Mouse (Mus musculus): ENCODE results near the gene Cdc45.

Cdc45 gene

DNA sequence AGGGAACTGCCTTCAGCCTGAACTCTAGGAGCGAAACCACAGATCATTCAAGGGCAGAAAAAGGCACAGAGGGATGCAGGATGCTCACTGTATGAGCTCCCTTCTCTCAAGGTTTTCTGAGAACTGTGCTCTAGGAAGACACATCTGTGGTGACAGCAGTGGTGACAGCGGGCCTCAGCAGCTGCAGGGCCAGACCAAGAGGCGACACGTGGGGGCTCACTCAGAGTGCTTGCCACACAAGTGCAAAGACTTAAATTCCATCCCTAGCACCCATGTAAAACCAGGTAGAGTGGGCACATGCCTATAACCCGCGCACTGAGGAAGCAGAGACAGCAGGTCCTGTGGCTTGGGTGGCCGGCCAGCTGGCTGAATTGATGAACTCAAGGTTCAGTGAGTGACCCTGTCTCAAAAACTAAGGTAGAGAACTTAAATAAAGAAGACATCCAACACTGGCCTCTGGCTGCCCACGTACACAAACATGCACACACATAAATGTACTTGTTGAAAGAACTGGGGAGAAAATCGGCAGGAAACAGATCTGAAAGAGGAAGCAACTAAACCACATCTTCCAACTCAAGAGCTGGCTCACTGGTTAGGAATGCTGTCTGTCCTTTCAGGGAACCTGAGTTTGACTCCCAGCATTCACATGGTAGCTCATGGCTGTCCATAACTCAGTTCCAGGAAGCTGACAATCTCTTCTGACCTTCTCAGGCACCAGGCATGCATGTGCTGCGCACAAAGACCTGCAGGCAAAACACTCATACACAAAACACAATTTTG is 23.0 kb downstream of the Cdc45 start:
- no peak for DNase-seq

GRCm38 (mm10) chr16:18786652-18787051 is 25.1 kb downstream of the Cdc45 start:
- no peak for DNase-seq

DNA sequence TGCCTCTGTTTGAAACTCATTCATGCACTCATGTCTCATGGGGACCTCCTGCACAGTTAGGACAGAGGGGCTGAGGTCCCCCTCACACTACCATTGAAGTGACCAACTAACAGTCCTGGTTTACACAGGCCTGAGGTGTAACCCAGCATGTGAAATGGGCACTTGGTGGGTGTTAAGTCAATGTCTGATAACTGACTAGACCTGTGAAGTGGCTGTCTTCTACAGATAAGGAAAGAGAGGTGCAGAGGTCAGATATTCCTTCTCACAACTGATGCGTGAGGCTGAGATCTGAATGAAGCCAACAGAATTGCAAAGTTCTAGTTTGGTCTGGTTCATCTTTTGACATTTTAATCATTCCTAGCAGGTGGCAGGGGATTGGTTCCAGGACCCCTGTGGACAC is 26.3 kb downstream of the Cdc45 start:
- no peak for DNase-seq

DNA sequence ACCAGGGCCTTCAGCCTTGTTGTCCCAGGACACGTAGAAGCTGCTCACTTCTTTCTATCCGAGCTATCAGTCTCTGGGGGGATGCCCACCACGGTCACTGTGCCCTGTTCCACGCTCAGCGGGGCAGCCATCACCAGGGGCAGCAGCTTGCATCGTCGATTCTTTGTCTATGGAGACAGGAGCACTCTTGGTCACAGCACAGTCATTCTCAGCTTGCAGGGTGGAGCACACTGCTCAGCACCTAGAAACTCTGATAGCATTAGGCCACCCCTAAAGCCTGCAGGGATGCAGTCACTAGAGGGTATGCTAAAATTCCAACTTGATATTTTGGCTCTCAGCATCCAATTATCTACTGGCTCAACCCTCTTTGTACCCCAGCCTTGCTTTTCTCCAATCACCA is 26.8 kb downstream of the Cdc45 start:
- DNase-seq = no peak

DNA sequence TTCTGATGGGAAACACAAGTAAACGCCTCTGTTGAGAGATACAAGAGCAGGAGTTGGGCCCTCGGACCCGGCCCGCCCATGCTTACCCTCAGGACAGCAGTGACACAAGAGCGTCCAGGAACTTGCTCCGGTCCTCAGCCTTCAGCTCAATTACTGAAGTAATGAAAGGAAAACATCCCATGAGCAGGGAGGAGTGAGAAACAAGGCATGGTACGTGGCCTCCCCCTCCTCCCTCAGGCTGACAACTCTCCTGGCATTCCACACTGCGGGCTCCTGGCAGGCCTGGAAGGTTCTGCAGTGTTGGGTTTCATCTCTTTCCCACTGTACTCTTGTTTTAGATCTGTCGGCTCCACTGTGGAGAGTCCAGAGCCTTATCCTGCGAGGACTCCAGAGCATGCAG is 30.0 kb downstream of the Cdc45 start:
- no peak for DNase-seq

DNA sequence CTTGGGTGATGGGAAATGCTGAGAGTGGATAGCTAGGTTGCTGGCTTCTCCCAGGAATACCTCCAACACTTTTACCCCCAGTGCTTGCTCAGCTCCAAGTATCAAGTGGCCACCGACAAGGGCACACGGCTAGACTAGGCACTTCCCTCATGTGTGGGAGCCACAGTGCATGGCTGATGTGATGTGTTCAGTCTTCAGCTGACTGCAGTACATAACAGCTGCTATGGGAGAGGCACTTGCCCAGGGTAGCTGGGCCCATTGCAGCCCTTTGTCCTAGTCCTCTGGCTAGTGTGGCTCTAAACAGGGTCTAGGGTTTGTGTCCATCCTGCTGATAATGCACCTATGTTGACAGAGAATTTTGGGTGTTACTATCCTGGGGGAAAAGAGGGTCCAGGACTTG is 33.3 kb downstream of the Cdc45 start:
- DNase-seq = no peak

GRCm38 (mm10) chr16:18777101-18778080 is 34.4 kb downstream of the Cdc45 start:
- DNase-seq = no peak

DNA sequence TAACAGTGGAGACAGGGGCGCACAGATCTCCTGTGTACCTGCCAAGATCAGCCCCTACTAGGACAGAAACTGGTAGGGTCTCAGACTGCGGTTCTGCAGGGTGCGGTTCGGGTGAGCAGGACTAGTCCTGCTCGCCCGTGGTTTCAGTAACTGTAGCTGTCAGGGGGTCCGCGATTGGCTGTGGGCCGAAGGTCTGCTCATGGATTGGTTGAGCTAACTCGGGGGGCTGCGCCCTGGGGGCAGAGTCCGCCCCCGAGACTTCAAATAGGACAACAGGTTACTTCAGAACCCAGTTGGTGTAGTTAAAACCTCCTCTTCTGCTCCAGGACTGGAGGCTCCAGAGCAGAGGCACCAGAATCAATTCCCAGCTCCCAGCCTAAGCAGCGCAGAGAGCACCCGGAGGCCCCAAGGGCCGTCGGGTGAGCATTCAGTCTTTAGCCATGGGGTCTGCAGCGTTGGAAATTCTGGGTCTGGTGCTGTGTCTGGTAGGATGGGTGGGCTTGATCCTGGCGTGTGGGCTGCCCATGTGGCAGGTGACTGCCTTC is 35.2 kb downstream of the Cdc45 start, which contains the start of gene Cldn5:
TSS of gene Cldn5 (plus strand) at position 292 of the 545 bp plus-strand sequence.
- DNase-seq = no peak

DNA sequence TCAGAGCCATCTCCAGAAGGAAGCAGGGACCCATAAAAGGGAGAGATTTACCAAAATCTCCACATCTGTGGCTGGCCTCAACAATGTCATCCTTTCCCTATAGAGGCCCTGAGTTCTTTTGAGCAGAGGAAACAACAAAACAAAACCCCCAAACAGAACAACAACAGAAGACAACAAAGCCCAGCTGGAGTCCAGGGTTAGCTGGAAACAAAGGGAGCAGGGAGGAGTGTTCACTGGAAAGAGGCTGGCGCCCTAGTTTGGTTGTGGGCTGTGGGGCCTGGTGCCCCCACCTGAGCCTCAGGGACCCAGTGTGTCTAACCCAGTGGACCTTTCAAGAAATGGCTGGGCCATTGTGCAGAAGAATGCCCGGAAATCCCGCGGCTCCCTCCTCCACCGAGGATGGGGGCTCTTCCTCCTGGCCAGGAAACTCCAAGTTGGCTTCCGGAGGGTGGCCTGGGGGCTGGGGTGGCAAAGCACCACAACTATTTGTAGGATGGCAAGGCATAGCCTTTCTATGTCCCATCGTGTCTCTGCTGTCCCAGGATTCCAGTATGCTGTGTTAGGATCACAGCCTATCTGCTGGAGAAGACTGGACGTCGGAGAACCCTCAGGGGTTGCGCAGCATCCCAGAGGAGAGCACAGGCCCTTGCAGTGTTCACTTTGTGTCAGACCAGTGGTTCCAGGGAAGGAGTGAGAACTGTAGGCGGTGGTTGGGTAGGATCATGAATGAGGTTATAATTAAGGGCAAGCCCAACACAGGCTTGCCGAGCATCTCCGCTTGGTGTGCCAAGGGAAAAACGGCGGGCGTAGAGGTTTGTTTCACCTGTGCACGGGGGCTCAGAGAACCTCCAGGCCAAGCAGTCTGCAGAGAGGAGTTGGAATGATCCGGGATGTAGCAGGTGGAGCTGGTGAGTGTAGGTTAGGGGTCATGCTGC is 35.9 kb downstream of the Cdc45 start:
- no peak for DNase-seq

GRCm38 (mm10) chr16:18773936-18774335 is 37.9 kb downstream of the Cdc45 start:
- no peak for DNase-seq

GRCm38 (mm10) chr16:18769501-18769900 is 42.3 kb downstream of the Cdc45 start:
- DNase-seq = no peak

- no peak for DNase-seq
Measured at GRCm38 (mm10) chr16:18766390-18766789, 45.4 kb downstream of the Cdc45 start.

- DNase-seq = no peak
Measured at GRCm38 (mm10) chr16:18762960-18763359, 48.8 kb downstream of the Cdc45 start.

DNA sequence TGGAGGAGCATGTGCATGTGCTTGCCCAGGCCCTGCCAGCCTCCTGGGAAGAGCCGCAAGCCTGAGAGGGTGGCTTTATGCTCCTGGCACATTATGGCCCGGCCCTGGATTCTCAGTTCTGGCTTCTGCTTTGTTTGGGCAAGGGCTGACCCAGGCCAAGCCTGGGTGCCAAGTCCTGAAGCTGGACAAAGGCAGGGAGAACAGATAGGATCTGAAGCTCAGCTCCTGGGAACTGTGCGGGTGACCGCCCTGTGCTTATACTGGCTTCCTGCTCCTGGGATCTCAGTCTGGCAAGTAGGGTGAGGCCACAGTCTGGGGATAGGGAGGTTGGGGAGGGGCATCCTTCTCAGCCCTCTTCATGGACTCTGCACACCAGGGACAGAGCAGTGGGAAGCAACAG is 50.1 kb downstream of the Cdc45 start:
- DNase-seq = no peak

GRCm38 (mm10) chr16:18751885-18752499 is 59.8 kb downstream of the Cdc45 start:
- no peak for DNase-seq

DNA sequence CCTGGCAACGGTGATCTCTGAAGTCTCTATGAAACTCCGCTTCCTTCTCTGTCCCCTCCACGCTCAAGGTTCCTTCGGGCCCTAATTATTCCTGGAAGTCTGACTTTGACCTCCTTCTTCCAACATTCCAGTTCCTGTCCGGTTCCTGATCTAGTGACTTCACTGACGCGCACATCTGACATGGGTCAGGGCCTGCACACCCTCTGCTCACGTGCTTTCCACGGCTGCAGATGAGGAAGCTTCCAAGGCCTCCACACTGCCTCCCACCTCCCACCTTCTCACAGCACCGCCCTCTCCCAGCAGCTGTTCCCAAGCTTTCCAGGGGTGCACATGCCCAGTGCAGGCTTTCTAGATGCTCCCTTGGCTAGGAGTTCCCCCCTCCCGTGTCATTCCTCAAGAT is 60.7 kb downstream of the Cdc45 start:
- no peak for DNase-seq

DNA sequence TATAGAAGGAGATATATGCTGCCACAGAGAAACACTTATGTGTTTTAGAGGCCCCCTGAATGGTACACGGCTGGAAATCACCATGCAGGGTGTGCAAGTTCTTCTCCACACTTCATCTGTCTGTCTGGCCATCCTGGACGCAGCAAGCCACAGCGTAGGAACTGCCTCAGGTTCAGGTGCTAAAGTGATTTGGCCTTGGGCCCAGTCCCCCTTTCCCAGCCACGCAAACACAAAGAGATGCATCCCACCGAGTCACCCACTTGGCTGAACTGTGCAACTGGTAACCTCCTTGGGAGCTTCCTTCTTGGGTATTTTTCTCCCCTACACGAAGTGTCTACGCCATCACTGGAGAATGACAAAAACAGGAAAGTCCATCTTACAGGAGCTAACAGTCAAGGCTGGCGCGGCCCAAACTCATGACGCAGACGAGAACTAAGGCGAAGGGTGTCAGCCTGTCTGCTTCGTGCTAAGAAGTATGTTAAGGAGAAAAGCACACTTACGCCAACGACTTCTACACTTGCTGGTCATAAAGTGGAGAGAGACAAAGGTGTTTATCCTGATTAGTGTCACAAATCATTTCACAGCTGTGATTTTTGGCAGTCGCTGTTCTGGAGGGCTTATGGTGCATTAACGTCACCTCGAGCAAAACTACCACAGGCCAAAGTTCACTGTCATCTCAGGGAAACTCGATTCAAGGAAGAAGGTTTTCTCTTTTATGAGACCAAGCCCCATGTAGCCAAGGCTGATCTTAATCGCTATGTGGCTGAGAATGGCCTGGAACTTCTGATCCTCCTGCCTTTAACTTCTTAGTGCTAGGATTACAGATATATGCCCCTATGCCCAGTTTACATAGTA is 65.3 kb downstream of the Cdc45 start:
- no peak for DNase-seq

DNA sequence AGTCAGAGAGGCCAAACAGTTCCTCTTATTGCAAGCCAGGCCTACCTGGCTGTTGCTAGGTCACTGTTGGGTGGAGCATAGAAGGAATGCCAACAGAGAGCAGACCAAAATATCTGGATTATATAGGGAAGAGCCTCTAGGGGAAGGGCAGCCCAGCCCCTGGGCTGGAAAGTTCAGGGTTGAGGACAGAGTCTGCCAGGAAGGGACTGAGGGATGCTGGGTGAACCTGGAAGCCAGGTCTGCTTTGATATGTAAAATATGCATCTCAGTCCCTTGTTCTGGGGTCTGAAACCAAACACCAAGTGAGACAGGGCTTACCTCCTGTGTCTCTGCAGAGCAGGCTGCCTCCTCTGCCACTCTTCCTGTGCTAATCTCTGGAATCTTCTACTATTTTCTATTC is 73.5 kb downstream of the Cdc45 start:
- DNase-seq = no peak

DNA sequence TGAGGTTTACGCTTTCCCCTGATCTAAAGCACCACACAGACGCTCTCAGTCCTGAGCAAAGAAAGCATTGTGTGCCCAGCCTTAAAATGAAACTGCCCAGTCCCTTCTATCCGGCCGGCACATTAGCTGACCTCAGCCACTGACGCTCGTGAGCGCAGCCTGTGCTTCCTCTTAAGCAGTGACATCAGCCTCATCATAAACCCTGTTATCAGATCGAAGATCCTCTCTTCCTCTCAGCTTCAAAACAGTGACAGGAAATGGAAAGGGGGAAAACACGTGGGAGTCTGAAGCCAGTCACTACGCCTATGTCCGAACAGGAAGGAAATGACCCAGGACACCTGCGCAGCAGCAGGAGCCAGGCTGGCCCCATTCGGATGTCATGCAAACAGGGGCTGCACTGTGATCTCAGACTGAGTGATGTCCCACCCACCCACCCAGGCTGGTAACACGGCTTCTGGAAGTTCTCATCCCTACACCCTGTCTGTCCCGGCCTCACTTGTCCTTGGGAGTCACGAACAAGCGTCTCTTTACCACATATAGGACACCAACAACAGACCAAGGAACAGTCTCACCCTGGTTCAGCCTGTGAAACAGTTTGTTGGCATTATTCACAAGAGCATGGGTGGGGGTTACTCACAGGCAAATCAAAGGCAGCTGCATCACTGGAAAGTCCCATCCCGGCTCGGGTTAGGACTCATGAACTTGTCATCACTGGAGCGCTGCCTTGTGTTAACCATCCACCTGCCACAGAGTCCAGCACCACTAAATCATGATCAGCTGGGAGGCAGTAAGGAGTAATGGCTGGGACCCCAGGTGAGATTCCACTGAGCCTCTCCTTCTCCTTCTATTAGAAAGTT is 78.5 kb downstream of the Cdc45 start:
- no peak for DNase-seq

DNA sequence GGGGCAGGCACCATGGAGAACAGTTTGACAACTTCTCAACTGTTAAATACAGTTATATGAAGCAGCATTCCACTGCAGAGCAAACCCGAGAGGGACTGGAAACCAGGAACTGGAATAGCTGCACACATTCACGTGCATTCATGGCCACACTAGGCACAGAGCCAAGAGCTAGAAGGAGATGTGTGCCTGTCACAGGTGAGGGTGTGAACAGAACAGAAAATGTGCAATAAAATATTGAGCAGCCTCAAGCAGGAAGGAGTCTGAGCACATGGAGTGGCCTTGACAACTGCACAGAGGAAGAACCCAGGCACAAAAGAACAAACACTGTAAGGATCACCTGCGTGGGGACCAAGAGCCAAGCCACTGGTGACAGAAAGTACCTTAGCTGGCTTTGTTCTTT is 81.1 kb downstream of the Cdc45 start:
- DNase-seq = no peak
